Mouse (Mus musculus) thymus, adult 2 months (tissue): Measurements from ENCODE around the gene Sytl3.
"Not testable (repeated sequence)": the region's sequence is repeated elsewhere in the genome, so short reads cannot be mapped to it uniquely, and the experiment has no call there.

ENCODE experiments used
- CTCF ChIP-seq: fragments of 200-500 bp; IDR thresholded peaks from 2 replicates; pipeline ENCODE4 v1.5.1; 2012; ENCODE audit warnings: mild to moderate bottlenecking, control low read depth, low read length, moderate library complexity, borderline replicate concordance; ENCODE audit not compliant: control insufficient read depth, poor library complexity, insufficient read depth; ENCODE audit errors: extremely low read depth
- POLR2A ChIP-seq: fragments of 200-500 bp; IDR thresholded peaks from 2 replicates; pipeline ENCODE4 v1.6.1; 2012; ENCODE audit warnings: mild to moderate bottlenecking, low read length, control low read depth, moderate library complexity; ENCODE audit not compliant: control insufficient read depth, poor library complexity, insufficient read depth; ENCODE audit errors: extremely low read depth

- not testable (repeated sequence) for TF ChIP-seq CTCF, POLR2A
These were observed 18.0 kb upstream of the Sytl3 start for GRCm38 (mm10) chr17:6640771-6641429.
